Mouse (Mus musculus) hindlimb bud, embryonic 11.5 days (tissue): ENCODE results near the gene Ttll5.

ENCODE experiments used
- DNase-seq: peaks from one replicate; pipeline ENCODE4 v3.0.0-alpha.2; 2012; ENCODE audit warnings: low read depth, low spot score; ENCODE audit errors: extremely low spot score

Gene Ttll5

DNA sequence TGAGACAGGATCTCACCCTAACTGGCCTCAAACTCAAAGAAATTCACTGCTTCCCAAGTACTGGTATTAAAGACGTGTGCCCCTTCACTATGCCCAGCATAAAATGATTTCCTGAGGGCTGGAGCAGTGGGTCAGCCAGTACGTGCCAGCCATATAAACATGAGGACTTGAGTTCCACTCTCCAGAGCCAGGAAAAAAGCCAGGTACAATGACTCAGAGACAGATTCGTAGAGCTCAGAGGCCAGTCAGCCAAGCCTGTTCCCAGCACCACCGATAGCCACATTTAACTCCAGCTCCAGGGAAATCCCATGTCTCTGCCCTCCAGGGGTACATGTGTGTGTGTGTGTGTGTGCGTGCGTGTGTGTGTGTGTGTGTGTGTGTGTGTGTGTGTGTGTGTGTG lies 215.3 kb downstream of the Ttll5 start:
- DNase-seq, result no peak

DNA sequence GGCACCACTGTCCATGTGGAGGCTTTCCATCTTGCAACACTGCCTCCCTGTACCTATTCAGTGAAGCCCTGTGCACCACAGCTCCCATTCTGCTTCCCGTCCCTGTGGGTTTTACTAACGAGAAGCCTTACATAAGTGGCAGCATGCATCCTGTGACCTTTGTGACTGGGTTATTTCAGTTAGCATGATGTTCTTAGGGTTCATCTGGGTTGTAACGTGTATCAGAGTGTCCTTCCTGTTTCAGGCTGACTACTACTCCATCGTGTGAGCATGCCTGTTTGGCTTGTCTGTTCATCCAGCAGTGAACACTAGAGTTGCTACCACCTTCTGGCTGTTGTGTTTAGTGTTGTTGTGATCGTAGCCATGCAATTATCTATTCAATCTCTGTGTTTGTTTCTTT lies 221.7 kb downstream of the Ttll5 start:
- DNase-seq, result no peak

DNA sequence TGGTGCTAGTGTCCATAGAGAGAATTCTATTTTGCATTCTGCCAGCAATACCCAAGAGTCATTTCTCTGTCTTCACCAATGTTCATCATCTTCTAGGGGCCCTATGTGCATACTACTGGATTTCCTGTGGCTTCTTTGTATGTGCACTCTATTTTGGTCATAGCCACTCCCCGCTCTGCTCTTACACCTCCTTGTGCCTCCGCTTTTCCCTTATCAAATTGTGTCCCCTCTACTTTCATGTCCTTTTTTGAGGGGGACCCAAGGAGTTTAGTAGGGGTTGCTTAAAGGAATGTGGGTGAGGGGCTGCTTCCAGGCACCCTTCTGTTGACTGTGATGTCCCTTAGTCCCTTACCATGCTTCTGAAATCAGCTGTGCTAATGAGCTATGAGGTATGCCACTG lies 222.3 kb downstream of the Ttll5 start:
- no peak for DNase-seq

DNA sequence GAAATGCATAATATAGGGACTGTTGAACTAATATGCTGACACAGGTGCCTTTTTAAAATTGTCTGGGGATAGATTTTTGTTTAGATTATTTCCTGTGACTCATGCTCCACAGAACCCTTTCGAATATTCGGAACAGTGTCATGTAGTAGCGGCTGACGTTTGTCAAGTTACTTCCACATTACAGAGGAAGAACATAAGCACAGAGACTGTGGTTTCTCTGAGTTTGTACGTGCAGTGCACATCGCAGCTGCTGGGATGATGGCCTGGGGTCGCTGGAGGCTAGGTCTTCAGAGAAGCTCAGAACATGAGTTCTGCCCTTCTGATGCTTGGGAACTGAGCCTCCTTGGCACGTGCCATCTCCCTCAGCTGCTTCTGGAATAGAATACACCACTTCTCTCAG lies 222.9 kb downstream of the Ttll5 start:
- DNase-seq, result no peak

DNA sequence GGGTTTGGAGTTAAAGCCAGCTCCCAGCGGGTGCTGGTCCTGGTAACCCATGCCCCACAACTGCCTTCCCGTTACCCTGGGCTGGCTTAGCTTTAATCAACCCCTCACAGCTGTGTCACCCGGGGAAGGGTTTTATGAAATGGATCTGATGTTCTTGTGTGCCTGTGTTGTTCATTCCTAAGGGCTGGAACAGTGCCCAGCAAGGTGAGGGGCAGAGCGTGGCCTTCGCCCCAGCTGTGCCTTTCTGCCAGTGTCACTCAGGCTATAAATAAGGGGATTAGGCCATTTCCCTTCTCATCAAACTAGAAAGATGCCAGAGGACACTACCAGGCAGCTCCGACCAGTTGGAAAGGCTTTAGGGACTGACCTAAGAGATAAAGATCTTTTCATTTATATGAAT lies 225.4 kb downstream of the Ttll5 start:
- no peak for DNase-seq

DNA sequence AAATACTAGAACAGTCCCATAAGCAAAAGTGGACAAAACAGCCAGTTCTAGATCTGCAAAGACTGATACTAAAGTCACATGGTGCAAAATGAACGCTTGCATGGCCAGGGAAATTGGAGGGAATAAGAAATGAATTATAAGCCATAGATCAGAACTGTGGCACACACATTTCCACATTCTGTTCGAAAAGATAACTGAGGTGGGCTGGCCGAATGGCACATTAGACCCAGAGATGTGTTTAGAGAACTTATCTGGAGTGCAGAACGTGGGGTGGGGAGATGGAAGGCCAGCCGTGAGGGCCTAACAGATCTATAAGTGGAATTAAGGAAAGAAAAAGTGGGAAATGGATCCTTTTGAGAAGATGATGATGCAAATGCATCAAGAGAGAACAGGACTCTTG lies 227.0 kb downstream of the Ttll5 start:
- no peak for DNase-seq

DNA sequence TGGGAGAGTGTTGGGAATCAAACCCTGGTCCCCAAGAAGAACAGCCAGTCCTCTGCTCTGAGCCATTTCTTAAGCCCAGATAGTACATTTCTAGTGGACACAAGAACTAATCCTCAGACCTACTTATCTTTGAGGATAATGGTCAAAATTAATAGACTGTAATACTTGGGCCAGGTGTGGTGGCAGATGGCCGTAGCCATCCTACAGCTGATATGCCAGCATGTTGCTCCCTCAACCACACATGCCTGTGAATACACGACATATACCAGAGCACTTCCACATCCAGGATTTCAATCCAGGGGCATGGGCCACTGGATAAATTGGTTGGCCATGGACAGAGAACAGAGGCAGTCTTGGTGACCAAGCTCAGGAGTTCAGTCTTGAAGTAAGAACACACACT lies 230.8 kb downstream of the Ttll5 start:
- no peak for DNase-seq

DNA sequence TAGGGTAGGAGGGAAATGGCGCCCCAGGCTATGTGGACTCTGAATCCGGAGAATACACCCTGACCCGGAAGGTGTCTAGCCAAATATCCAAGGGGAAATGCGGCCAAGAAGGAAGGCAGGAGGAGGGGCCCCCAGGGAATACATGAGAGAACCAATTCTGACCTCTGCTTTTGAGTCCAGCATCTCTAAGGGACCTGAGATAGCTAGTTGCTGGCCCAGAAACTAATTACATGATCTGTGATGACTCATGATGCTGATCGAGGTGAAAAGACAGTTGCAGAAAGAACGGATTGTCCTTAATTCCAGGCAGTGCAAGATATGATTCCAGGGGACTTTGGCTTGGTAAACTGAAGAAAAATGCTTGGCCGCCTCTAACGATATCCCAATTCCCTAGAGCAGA lies 232.5 kb downstream of the Ttll5 start:
- no peak for DNase-seq

DNA sequence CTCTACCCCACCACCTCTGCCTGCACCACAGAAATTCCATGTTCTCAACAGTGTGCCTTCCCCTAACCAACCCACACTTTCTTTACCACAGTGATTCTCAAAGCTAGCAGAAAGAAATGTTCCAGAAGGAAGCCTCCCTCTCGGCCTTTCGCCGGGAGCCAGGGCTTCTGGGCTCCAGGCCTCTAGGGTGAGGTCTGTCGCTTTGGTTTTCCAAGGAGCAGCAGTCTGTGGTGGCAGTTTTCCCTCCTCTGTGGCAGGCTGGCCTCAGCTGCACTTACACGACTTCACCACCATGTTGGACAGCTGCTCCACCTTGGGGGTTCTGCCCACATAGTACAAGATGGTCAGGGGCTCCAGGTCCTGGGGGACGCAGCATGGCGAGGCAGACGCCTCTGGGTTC lies 233.1 kb downstream of the Ttll5 start:
- no peak for DNase-seq

DNA sequence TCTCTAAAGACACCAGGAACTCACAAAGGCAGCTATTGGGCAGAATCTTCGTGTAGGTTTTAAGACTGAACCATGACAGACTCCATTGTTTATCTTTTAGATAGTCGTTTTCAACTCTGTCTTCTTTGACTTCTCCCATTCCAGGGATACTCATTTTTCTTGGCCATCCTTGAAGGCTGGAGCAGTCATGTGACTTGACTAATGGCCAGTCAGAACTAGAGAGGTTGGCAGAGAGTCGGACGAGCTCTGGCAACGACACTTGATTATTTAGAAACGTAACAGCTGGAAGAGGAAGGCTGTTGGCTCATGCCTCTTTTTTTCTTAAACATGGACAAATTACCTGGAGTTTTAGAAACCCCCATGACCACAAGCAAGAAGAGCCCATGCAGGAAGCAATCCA lies 234.9 kb downstream of the Ttll5 start:
- DNase-seq, result no peak

DNA sequence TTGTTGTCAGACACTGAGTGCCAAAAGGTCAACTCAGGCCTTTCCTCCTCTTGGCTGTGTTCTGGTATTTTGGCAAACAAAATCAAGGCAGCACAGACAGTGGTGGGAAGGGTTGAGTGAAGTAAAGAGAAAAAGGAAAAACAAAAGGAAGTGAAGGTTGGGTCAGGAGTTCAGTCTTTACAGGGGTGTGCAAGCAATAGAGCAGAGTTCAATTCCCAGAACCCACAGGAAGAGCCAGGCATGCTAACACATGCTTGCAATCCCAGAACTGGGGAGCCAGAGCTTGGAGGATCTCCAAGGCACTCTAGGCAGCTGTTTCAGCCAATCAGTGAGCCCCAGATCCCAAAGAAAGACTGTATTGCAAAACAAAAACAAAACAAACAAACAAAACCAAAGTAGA lies 240.3 kb downstream of the Ttll5 start:
- no peak for DNase-seq

DNA sequence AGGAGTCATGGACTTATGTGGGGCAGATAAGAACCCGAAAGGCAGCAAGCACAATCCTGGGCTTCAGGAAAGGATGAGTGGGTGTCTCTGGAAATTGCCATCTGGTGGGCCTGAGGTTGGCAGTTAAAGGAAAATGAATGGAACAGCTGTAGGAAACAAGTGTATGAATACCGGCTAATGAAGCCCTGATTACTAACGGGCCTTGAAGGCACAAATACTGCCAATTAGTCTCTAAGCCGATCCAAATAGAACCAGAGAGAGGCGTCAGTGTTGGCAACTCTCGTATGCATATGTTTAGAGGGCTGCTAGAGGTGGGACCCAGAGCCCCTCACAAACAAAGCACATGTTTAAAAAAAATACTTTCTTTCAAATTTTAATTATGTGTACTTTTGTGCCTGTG lies 247.0 kb downstream of the Ttll5 start:
- no peak for DNase-seq

DNA sequence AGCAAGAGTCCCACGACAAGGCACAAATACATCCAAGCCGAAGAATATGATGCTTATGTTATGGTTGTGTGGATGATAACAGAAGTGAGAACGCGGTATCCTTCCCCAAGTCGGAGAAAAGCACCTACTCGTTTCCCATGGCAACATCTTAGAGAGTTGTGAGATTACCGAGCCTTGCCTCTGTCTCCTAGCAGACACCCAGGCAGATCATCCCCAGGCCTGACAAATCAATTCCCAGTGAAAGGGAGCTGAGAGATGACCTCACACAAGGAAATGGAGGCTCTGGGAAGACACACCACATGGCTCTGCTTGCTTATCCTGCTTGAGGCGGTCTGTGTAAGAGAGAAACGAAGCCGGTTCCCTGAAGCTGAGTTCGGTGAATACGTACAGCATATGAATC lies 250.2 kb downstream of the Ttll5 start:
- DNase-seq, result no peak

DNA sequence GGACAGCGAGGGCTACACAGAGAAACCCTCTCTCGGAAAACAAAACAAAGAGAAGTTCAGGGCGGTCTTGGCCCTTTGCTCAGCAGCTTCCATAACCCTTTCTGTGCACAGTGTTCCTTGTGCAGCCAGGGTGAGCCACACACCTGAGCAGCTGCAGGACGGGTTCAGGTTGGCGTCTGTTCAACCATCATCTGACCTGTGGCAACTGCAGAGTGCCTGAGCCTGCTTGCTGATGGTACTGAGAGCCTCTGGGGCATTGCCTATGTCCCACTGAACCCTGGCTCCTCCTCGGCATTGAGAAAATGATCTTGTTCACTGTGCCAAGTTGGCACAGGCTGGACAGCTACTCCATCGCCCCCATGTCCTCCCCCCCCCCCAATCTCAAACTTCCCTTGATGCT lies 250.9 kb downstream of the Ttll5 start:
- no peak for DNase-seq

DNA sequence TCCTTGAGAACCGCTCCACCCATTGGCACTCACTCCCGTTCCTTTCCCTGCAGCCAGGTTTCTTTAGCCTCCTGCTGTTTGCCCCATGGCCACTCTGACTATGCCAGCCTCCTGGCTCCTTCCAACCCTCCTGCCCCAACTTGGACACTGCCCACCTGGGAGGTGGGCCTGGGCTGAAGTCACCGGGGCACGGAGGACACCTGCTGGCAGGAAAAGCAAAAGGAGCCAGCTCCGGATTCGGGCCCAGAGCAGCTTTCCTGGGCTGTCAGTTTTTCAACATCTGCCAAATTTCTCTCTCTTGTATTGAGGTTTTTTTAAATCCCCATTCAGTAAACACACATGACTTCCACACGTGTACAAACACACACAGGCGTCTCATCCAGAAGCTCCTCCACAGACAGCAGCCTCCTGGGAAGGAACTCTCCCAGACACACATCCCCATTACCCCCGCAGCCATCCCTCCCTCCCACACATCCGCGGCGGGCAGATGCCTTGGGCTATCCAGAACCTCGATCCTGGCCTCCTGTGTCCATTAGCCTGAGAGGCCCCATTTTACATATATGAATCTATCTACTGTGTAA lies 252.0 kb downstream of the Ttll5 start:
- no peak for DNase-seq

DNA sequence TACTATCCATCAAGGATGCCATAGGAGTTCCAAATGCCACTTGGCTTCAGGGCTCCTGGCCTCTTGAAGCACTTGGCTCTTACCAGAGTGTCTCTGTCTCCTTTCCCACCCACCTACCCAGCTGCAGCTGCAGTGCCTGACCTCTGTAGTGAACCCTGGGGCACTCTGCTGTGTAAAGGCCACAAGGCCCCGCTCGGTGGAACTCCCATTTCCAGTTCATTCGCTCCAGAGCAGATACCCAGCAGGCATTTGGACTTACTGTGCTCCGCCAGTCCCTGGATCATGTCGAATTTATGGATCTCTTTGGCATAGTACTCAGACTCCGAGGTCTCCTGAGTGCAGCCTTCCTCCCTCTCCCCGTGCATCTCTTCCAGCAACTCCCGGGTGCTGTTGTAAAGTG lies 252.9 kb downstream of the Ttll5 start:
- DNase-seq, result no peak

DNA sequence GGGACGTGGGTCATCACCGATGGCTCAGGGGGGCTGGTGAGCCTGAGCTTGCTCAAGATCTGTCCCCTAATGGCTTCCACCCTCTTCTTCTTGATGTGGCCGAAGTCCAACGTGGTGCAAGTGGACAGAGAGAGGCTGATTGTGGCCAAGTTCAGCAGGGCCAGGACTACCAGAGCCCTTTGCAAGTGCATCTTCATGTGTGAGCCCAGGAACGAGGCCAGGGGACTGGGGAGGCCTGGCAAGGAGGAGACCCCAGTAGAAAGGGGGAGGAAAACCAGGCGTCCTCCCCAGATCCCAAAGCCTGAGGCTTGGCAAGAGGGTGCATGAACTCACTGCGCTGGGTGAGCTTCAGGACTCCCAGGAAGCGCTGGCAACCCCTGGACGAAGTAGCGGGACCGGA lies 253.3 kb downstream of the Ttll5 start:
- DNase-seq, result no peak

DNA sequence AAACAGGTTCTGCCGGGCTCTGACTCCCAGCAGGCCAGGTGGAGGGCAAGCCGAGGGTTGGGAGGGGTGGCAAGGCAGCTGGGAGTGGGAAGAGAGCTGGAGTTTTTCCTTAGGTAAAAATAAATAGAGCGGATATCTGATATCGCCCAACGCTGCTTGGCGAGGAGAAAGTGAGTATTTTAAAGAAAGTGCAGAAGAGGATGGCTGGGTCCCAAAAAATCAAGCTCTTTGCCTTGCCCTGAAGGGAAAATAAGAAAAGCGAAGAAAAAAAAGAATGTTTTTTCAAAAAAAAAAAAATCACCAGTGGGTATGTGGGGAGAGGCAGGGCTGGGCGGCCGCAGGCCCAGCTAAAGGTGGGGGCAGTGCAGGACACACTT lies 253.7 kb downstream of the Ttll5 start:
- no peak for DNase-seq

DNA sequence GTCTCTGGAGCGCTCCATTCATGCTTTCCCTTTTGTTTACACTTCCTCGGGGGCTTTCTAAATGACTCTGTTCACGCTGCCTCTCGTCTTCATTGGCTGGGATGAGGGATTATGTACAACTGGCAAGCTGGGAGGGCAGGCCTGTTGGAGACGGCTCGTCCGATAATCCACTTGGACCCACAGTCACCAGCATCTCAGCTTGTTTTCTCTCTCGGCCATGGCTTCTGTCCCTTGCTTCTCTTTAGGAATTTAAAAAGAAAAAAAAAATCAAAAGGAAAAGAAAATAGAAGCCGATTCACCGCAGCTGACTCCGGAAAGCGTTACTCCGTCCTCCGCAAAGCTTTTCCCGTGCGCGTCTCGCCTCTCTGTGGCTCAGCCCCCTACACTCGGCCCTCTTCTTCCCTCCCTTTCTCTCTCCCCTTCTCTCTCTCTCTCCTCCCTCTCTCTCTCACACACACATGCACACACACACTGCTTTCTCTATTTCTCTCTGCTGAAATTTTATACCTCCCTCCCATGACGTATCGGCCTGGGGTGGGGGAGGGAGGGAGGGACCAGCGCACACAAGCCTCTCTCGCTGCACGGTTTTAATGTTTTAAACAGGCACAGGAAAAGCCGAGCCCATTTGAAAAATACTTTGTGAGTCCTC lies 254.2 kb downstream of the Ttll5 start, which contains the start of gene Tgfb3:
Tgfb3 (minus strand) TSS at position 489 of the 649 bp plus-strand sequence.
- DNase-seq, result peak; percentile 79

DNA sequence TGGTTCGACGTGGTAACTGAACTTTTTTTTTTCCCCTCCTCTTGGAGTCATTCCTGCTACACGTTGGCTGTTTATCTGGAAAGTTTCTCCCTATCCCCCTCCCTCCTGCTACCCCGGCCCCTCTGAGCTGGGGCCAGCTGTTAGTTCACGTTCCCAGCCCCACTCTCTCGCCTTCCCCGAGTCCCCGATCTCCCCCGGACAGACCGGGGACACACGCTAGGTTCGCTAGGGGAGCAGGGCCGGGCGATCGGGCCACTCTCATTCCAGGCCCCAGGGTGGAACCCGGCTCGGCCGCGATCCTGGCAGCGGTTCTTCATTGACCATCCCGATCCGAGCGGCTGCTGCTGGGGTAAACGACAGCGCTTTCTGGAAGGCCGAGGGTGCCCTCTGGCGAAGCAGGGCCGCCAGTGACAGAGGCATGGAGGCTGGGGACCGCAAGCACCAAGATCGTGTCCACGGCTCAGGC lies 254.8 kb downstream of the Ttll5 start:
- peak; percentile 41 for DNase-seq

DNA sequence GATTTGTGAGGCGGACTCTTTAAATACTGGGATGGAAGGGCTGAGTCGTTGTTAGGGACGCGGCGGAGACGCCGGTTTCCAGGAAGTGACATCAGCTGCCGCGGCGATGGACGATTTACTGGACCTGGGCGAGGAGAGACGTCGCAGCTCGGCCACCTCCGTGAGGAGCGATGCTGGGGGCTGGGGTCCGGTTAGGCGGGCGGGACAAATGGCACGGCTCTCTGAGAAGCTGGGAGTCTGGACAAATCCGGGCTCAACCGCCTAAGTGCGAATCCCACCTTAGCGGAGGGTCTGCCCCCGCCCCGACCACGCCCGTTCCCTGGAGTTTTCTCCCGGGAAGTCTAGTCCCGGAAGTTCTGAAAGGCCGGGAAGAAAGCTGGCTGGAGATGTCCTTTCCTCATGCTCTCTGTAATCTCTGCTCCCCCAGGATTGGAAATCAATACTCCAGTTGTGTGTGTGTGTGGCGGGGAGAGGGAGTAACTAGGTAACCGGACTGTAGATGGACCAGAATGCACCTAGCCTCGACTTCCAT lies 258.1 kb downstream of the Ttll5 start, which contains the start of gene Ift43:
Ift43 (plus strand) TSS at position 61 of the 532 bp plus-strand sequence.
- DNase-seq, result peak; percentile 63

DNA sequence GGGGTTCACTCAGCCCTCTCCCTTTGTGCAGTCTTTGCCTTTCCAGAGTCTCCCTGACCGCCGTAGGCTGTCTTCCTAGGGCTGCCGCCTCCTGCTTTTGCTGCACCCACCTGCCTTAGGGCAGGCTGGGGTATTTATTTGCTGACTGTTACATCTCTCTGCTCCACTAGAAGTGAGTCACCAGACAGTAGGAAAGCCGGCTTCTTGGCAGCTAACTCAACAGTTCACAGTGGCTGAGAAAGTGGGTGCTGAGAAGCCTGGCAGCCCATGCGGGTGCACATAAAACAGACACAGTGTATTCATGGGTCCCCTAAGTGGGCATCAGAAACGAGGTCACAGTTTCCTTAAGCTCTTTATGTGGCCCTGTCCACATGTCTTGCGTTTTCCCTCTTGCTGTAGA lies 261.4 kb downstream of the Ttll5 start:
- DNase-seq, result no peak

DNA sequence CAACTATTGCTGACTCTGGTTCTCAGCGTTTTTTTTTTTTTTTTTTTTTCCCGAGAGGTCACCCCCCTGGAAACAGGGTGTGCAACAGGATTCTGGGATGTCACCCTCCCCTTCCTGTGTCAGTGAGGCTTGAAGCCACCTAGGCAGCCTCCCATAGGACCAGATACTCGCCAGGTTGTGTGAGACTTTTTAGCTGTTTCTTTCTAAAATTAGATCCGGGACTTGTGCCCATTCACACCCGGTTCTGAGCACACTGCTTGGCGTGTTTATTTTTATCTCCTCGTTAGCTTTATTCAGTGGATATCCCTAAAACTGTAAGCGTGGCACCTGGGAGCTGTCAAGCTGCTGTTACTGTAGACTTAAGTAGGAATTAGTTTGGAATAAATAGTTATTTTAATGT lies 262.1 kb downstream of the Ttll5 start:
- no peak for DNase-seq
